In the genomic region with DNA sequence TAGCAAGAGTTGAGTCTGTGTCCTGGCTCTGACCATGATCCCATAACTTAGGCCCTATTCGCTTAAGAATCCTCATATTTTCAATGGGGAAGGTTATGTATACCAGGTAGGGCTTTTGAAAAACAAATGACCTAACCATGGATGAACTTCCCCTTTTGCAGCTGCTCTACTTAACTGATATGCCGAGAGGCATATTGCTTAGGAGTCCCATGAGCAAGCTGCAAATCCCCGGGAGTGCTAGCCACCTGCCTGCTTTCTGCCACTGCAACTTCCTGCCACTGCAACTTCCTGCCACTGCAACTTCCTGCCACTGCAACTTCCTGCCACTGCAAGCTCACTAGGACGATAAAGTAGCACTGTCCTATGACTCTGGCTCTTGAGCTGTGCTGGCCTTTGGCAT, we compare ENCODE assay signal across 16 mouse cellular contexts. TPM values are rescaled to one million over a fixed set of nuclear protein-coding genes. Genes with fewer than 3 reads are reported as not detected.
DNase-seq lines count a peak whose midpoint lies in the region; TF ChIP-seq lines count a peak whose summit lies in the region.
"Had no signal": no experiment of that assay in that cellular context is flagged by ENCODE, and none has a peak within 500 bp of the region (broad histone marks: within the 10 kb centered on the region; RNA-seq: fewer than 3 reads in every experiment).

No protein-coding gene starts in this region.

- peak; percentile 38 for DNase-seq in CD4-positive, CD25-positive, alpha-beta regulatory T cell, adult 2 months (ENCODE audit: low read depth, low spot score)
- DNase-seq in MEL-GATA-1-ER (ENCODE audit: extremely low read depth, low read depth), result peak; percentile 76
- DNase-seq in thymus, adult 2 months, result peak; percentile 57
- no peak for DNase-seq in layer of hippocampus, postnatal 36 days
- DNase-seq in kidney, adult 18-20 months, result no peak
- no peak for DNase-seq in right cerebral cortex, adult 2 months (ENCODE audit: low spot score in 2 of 2)
- DNase-seq in heart, embryonic 10.5 days (ENCODE audit: low spot score), result no peak
- DNase-seq: heart, postnatal 4 days; kidney, postnatal 4 days; lung, postnatal 36 days; right cerebral cortex, adult 18-20 months had no signal

- peak overlapping the region; percentile 93 for H3K27ac ChIP-seq in thymus, adult 2 months (ENCODE audit: control insufficient read depth, insufficient read depth, low read length)
- H3K27ac ChIP-seq in heart, embryonic 10.5 days, result no peak overlapping the region
- H3K27ac ChIP-seq: liver, embryonic 12.5 days; midbrain, embryonic 15.5 days; neural tube, embryonic 15.5 days; stomach, embryonic 15.5 days had no signal

- TF ChIP-seq POLR2A in thymus, adult 2 months (IDR thresholded peaks at IDR 0.05; ENCODE audit: control insufficient read depth, extremely low read depth, insufficient read depth, low read length, poor library complexity), result no peak

- no peaks in the 10 kb centered on the region for H3K27me3 ChIP-seq in megakaryocyte, embryonic 14.5 days (replicated peaks)
- H3K27me3 ChIP-seq in thymus, adult 2 months (ENCODE audit: control insufficient read depth, insufficient read depth, low read length), result no peaks in the 10 kb centered on the region
- no peaks in the 10 kb centered on the region for H3K27me3 ChIP-seq in heart, embryonic 10.5 days (ENCODE audit: insufficient read depth, poor library complexity, severe bottlenecking)
- H3K27me3 ChIP-seq: liver, embryonic 12.5 days; midbrain, embryonic 15.5 days; neural tube, embryonic 15.5 days; stomach, embryonic 15.5 days had no signal

- peaks cover 65% of the 10 kb centered on the region for H3K36me3 ChIP-seq in megakaryocyte, embryonic 14.5 days (replicated peaks; ENCODE audit: low read length)
- H3K36me3 ChIP-seq in thymus, adult 2 months (ENCODE audit: control insufficient read depth, insufficient read depth, low read length), result peaks cover 4% of the 10 kb centered on the region; the same call in 1 of the 2 replicates
- H3K36me3 ChIP-seq in heart, embryonic 10.5 days, result peaks cover 8% of the 10 kb centered on the region; the same call in 1 of the 2 replicates
- H3K36me3 ChIP-seq: stomach, embryonic 15.5 days had no signal

- TF ChIP-seq CTCF in thymus, adult 2 months (IDR thresholded peaks at IDR 0.05; ENCODE audit: borderline replicate concordance, control insufficient read depth, extremely low read depth, insufficient read depth, low read length, poor library complexity), result no peak

- WGBS in thymus, adult 2 months, result 23% methylated on average over 4 of the region's 4 CpGs
- 69% methylated on average over 4 of the region's 4 CpGs for WGBS in heart, embryonic 10.5 days

- H3K4me1 ChIP-seq in megakaryocyte, embryonic 14.5 days, result peaks cover 28% of the 10 kb centered on the region
- peaks cover 11% of the 10 kb centered on the region for H3K4me1 ChIP-seq in thymus, adult 2 months (replicated peaks; ENCODE audit: control insufficient read depth, insufficient read depth, low read length)
- peaks cover 6% of the 10 kb centered on the region; the same call in 1 of the 2 replicates for H3K4me1 ChIP-seq in heart, embryonic 10.5 days
- H3K4me1 ChIP-seq: midbrain, embryonic 15.5 days; neural tube, embryonic 15.5 days; stomach, embryonic 15.5 days had no signal

- H3K4me3 ChIP-seq in megakaryocyte, embryonic 14.5 days (replicated peaks), result peak overlapping the region; percentile 56
- no peak overlapping the region for H3K4me3 ChIP-seq in thymus, adult 2 months (ENCODE audit: control insufficient read depth, insufficient read depth, low read length)
- H3K4me3 ChIP-seq in heart, embryonic 10.5 days, result no peak overlapping the region
- H3K4me3 ChIP-seq: liver, embryonic 12.5 days; midbrain, embryonic 15.5 days; neural tube, embryonic 15.5 days; stomach, embryonic 15.5 days had no signal

- H3K9me3 ChIP-seq in megakaryocyte, embryonic 14.5 days, result no peaks in the 10 kb centered on the region
- no peaks in the 10 kb centered on the region for H3K9me3 ChIP-seq in heart, embryonic 10.5 days
- H3K9me3 ChIP-seq: liver, embryonic 12.5 days; midbrain, embryonic 15.5 days; neural tube, embryonic 15.5 days; stomach, embryonic 15.5 days had no signal

RNA-seq across cellular contexts. Expression of a gene that starts 24.6 kb away (rescaled TPM):
- polyA plus RNA-seq in megakaryocyte, embryonic 14.5 days (2012; ENCODE audit: insufficient read depth, low replicate concordance), result 0.15 TPM in 1 of 2 replicates, not detected in the other
- 29.5 and 36.3 TPM in 2 replicates for polyA plus RNA-seq in thymus, adult 2 months (2012; rRNA removed)
- 1 to 10 TPM; 3.7 to 4.2 TPM for total RNA-seq in layer of hippocampus, postnatal 36 days (2021)
- polyA plus RNA-seq in heart, embryonic 10.5 days (2016; fragmentation: Nextera tagmentation; extraction: Ambion mirVana), result 6.3 and 6.6 TPM in 2 replicates

Comparison
In these comparisons a context has a peak if more than half of its experiments do, and no peak if none do; other contexts are left out.
1. DNase-seq: peak in CD4-positive, CD25-positive, alpha-beta regulatory T cell, adult 2 months (single experiment), MEL-GATA-1-ER (single experiment) and thymus, adult 2 months (single experiment); none in layer of hippocampus, postnatal 36 days (0 of 2), kidney, adult 18-20 months (single experiment), right cerebral cortex, adult 2 months (0 of 2) and heart, embryonic 10.5 days (single experiment).